Mouse (Mus musculus) CD4-positive naive resting alpha-beta T cell, adult 57 days (primary cell): ENCODE measurements around the gene Pdcl. TPM values are rescaled to one million over a fixed set of nuclear protein-coding genes. Genes with fewer than 3 reads are reported as not detected.

Experiments used
- total RNA-seq: library from RNA; stranded (reverse); gene quantifications from one replicate; pipeline ENCODE4 v1.2.4, GENCODE M21; 2023

Pdcl gene
- 30.4 TPM for total RNA-seq

GRCm38 (mm10) chr2:37358633-37359540, at the start of gene Pdcl:
Pdcl (minus strand) TSS chr2:37359332.

GRCm38 (mm10) chr2:37326215-37326614, 32.9 kb downstream of the Pdcl start, which contains the start of gene Olfr368:
Olfr368 (plus strand) TSS chr2:37326515.

Other genes with a start within 250 kb of the Pdcl start
- not detected for gene Olfr362, start 241.4 kb downstream of the Pdcl start, total RNA-seq
- gene Olfr364-ps1, start 220.0 kb downstream of the Pdcl start, total RNA-seq, result not detected
- 0.27 TPM for gene Olfr365, start 171.1 kb downstream of the Pdcl start, total RNA-seq
- not detected for gene Olfr366, start 147.8 kb downstream of the Pdcl start, total RNA-seq
- gene Olfr368, start 32.8 kb downstream of the Pdcl start, total RNA-seq, result not detected
- gene Rc3h2, start 63.6 kb upstream of the Pdcl start, total RNA-seq, result 60.7 TPM
- gene Zbtb26, start 83.8 kb upstream of the Pdcl start, total RNA-seq, result 3.7 TPM
- 13.6 TPM for gene Zbtb6, start 83.8 kb upstream of the Pdcl start, total RNA-seq
- 49.8 TPM for gene Rabgap1, start 83.9 kb upstream of the Pdcl start, total RNA-seq
- 3.1 TPM for gene Gpr21, start 157.0 kb upstream of the Pdcl start, total RNA-seq